Mouse (Mus musculus) CD4-positive, CD25-positive, alpha-beta regulatory T cell, adult 4 months (primary cell): Measurements from ENCODE around the gene Gm10320. TPM values are rescaled to one million over a fixed set of nuclear protein-coding genes. Genes with fewer than 3 reads are reported as not detected.

Experiments
- ATAC-seq: one replicate; pipeline ENCODE4 v1.8.0; 2017
- polyA plus RNA-seq, 2 experiments: library from polyadenylated mRNA; unstranded; fragments of 100-300 nt; shearing (Covaris generic); gene quantifications; one replicate each; pipeline ENCODE4 v1.2.1; 2017

Gm10320 gene
- polyA plus RNA-seq, 2 experiments from 2014 or later: 3.3 TPM; not detected in 1

GRCm38 (mm10) chr13:98456398-98456797, 35.4 kb downstream of the Gm10320 start:
- no peak for ATAC-seq

GRCm38 (mm10) chr13:98455646-98456045, 36.2 kb downstream of the Gm10320 start:
- no peak for ATAC-seq

- ATAC-seq: no peak
Observed at GRCm38 (mm10) chr13:98454224-98454967, 37.4 kb downstream of the Gm10320 start.

GRCm38 (mm10) chr13:98453146-98453545, 38.7 kb downstream of the Gm10320 start:
- ATAC-seq: no peak

GRCm38 (mm10) chr13:98448696-98449095, 43.1 kb downstream of the Gm10320 start:
- no peak for ATAC-seq

GRCm38 (mm10) chr13:98447741-98448140, 44.1 kb downstream of the Gm10320 start:
- ATAC-seq: no peak

- ATAC-seq: no peak
Observed at GRCm38 (mm10) chr13:98445391-98446125, 46.2 kb downstream of the Gm10320 start.

GRCm38 (mm10) chr13:98441001-98441400, 50.8 kb downstream of the Gm10320 start:
- ATAC-seq: no peak

- no peak for ATAC-seq
Observed at GRCm38 (mm10) chr13:98440293-98440952, 51.4 kb downstream of the Gm10320 start.

Other genes with a start within 250 kb of the Gm10320 start
- gene Utp15, start 229.0 kb downstream of the Gm10320 start, polyA plus RNA-seq: 10 to 100 TPM; 22.6 to 26.6 TPM
- 10 to 100 TPM; 21.3 to 24.5 TPM for gene Ankra2, start 228.9 kb downstream of the Gm10320 start, polyA plus RNA-seq
- not detected for gene Gm21976, start 212.1 kb downstream of the Gm10320 start, polyA plus RNA-seq
- 100 to 1,000 TPM; 721 to 726 TPM for gene Btf3, start 175.0 kb downstream of the Gm10320 start, polyA plus RNA-seq
- gene Foxd1, start 137.8 kb downstream of the Gm10320 start, polyA plus RNA-seq: not detected
- gene Tmem174, start 145.4 kb upstream of the Gm10320 start, polyA plus RNA-seq: not detected
- not detected for gene Tmem171, start 202.8 kb upstream of the Gm10320 start, polyA plus RNA-seq